Mouse (Mus musculus) hindbrain, embryonic 15.5 days (tissue): ENCODE measurements around the gene Slc39a12. TPM values are rescaled to one million over a fixed set of nuclear protein-coding genes. Genes with fewer than 3 reads are reported as not detected.
A peak's percentile ranks its signal among the peaks of the same experiment; 100 is the strongest.

ENCODE experiments used
- ATAC-seq: fragments of 200-750 bp; cut with Nextera tagmentation; 2 replicates; pipeline ENCODE4 v1.8.0; 2017; ENCODE audit warnings: low read depth, moderate number of reproducible peaks, moderate TSS enrichment; ENCODE audit not compliant: low FRiP score
- H3K27ac ChIP-seq: fragments of 300-500 bp; sonication (generic); replicated peaks from 2 replicates; pipeline ENCODE4 v1.5.1; 2015; ENCODE audit warnings: mild to moderate bottlenecking, inconsistent platforms
- H3K27me3 ChIP-seq: fragments of 300-500 bp; sonication (generic); 2 replicates; pipeline ENCODE4 v1.6.1; 2015; ENCODE audit warnings: control low read depth, inconsistent platforms
- H3K36me3 ChIP-seq: fragments of 300-500 bp; sonication (generic); 2 replicates; pipeline ENCODE4 v1.6.1; 2015; ENCODE audit warnings: control low read depth, inconsistent platforms
- H3K4me1 ChIP-seq: fragments of 300-500 bp; sonication (generic); replicated peaks from 2 replicates; pipeline ENCODE4 v1.6.1; 2015; ENCODE audit warnings: control low read depth, inconsistent platforms
- H3K4me2 ChIP-seq: fragments of 300-500 bp; sonication (generic); 2 replicates; pipeline ENCODE4 v1.6.1; 2015; ENCODE audit warnings: moderate library complexity, mild to moderate bottlenecking, inconsistent platforms
- H3K4me3 ChIP-seq: fragments of 300-500 bp; sonication (generic); 2 replicates; pipeline ENCODE4 v1.5.1; 2015; ENCODE audit warnings: mild to moderate bottlenecking, inconsistent platforms
- H3K9ac ChIP-seq: fragments of 300-500 bp; sonication (generic); 2 replicates; pipeline ENCODE4 v1.6.1; 2015; ENCODE audit warnings: inconsistent platforms
- H3K9me3 ChIP-seq: fragments of 300-500 bp; sonication (generic); 2 replicates; pipeline ENCODE4 v1.6.1; 2016; ENCODE audit warnings: control low read depth, inconsistent platforms
- WGBS: fragments of 180-500 bp; shearing (Covaris S2); methylation state at CpG from one replicate; pipeline ENCODE4 v1.1.7; 2015; 5-methylcytosine and 5-hydroxymethylcytosine counted together
- polyA plus RNA-seq: library from polyadenylated mRNA; unstranded; fragments of >200 nt; fragmentation: Nextera tagmentation; extraction: Ambion mirVana; gene quantifications from 2 replicates; pipeline ENCODE4 v1.2.1, GENCODE M21; 2015

The Slc39a12 gene
- 2.3 and 4.4 TPM in 2 replicates for polyA plus RNA-seq

GRCm38 (mm10) chr2:14388162-14388561 is at the start of gene Slc39a12:
TSS of gene Slc39a12 (plus strand) at chr2:14388316.
- H3K27me3 ChIP-seq: no peaks in the 10 kb centered on the region
- WGBS: 49% methylated on average over 5 of the region's 5 CpGs
- no peaks in the 10 kb centered on the region for H3K36me3 ChIP-seq
- H3K4me3 ChIP-seq: no peak within 1 kb of the TSS
- no peaks in the 10 kb centered on the region for H3K9me3 ChIP-seq
- H3K4me1 ChIP-seq: no peaks in the 10 kb centered on the region; the same call in 1 of the 2 replicates
- no peak within 1 kb of the TSS for H3K9ac ChIP-seq
- H3K4me2 ChIP-seq: peak within 1 kb of the TSS; percentile 13
- ATAC-seq: no peak
- no peak within 1 kb of the TSS for H3K27ac ChIP-seq

- WGBS: 65% methylated on average over 14 of the region's 14 CpGs
- no peaks in the 10 kb centered on the region for H3K27me3 ChIP-seq
- no peaks in the 10 kb centered on the region for H3K36me3 ChIP-seq
- 0 out of 2 replicates have a peak, but pooled peaks cover 4% of the 10 kb centered on the region for H3K4me1 ChIP-seq
- peak overlapping the region; percentile 62 for H3K27ac ChIP-seq
- H3K4me2 ChIP-seq: 0 out of 2 replicates have a peak overlapping the region, but pooled peaks have one; percentile 1
- ATAC-seq: peak; percentile 97
- H3K9me3 ChIP-seq: no peaks in the 10 kb centered on the region
- no peak overlapping the region for H3K9ac ChIP-seq
- H3K4me3 ChIP-seq: no peak overlapping the region
Measured at GRCm38 (mm10) chr2:14341652-14342308, 46.3 kb upstream of the Slc39a12 start.

- 86% methylated on average over 8 of the region's 8 CpGs for WGBS
- Histone ChIP-seq H3K4me2 (0 out of 2 replicates have a peak overlapping the region, but pooled peaks have one; percentile 1), H3K4me3 (no peak overlapping the region), H3K9me3 (no peaks in the 10 kb centered on the region), H3K27me3 (no peaks in the 10 kb centered on the region), H3K36me3 (no peaks in the 10 kb centered on the region), H3K4me1 (0 out of 2 replicates have a peak, but pooled peaks cover 4% of the 10 kb centered on the region), H3K9ac (no peak overlapping the region), H3K27ac (peak overlapping the region; percentile 62; the same call in 1 of the 2 replicates)
- ATAC-seq: no peak
Measured at GRCm38 (mm10) chr2:14342309-14342839, 45.7 kb upstream of the Slc39a12 start.

- H3K27me3 ChIP-seq: no peaks in the 10 kb centered on the region
- H3K9ac ChIP-seq: no peak overlapping the region
- WGBS: 70% methylated on average over 1 of the region's 1 CpGs
- peak overlapping the region; percentile 13 for H3K4me2 ChIP-seq
- H3K9me3 ChIP-seq: no peaks in the 10 kb centered on the region
- no peaks in the 10 kb centered on the region; the same call in 1 of the 2 replicates for H3K4me1 ChIP-seq
- H3K4me3 ChIP-seq: no peak overlapping the region
- ATAC-seq: no peak
- no peaks in the 10 kb centered on the region for H3K36me3 ChIP-seq
- H3K27ac ChIP-seq: no peak overlapping the region
Measured at GRCm38 (mm10) chr2:14388856-14389255, 740 bp downstream of the Slc39a12 start.

GRCm38 (mm10) chr2:14390900-14391299 is 2.8 kb downstream of the Slc39a12 start:
- Histone ChIP-seq H3K36me3 (no peaks in the 10 kb centered on the region), H3K9me3 (no peaks in the 10 kb centered on the region), H3K27me3 (no peaks in the 10 kb centered on the region), H3K4me3 (no peak overlapping the region), H3K9ac (no peak overlapping the region), H3K4me1 (no peaks in the 10 kb centered on the region; the same call in 1 of the 2 replicates), H3K4me2 (no peak overlapping the region), H3K27ac (no peak overlapping the region)
- WGBS: 51% methylated on average over 1 of the region's 1 CpGs
- peak; percentile 27; the same call in 1 of the 2 replicates for ATAC-seq

GRCm38 (mm10) chr2:14403000-14403399 is 14.9 kb downstream of the Slc39a12 start:
- Histone ChIP-seq H3K4me3 (no peak overlapping the region), H3K9ac (no peak overlapping the region), H3K4me2 (no peak overlapping the region), H3K27ac (no peak overlapping the region), H3K36me3 (no peaks in the 10 kb centered on the region), H3K27me3 (no peaks in the 10 kb centered on the region), H3K4me1 (no peaks in the 10 kb centered on the region), H3K9me3 (no peaks in the 10 kb centered on the region)
- no peak for ATAC-seq

- no peak overlapping the region for H3K4me3 ChIP-seq
- H3K27ac ChIP-seq: no peak overlapping the region
- no peaks in the 10 kb centered on the region for H3K9me3 ChIP-seq
- H3K36me3 ChIP-seq: no peaks in the 10 kb centered on the region
- H3K27me3 ChIP-seq: no peaks in the 10 kb centered on the region
- H3K9ac ChIP-seq: no peak overlapping the region
- ATAC-seq: no peak
- no peaks in the 10 kb centered on the region for H3K4me1 ChIP-seq
- no peak overlapping the region for H3K4me2 ChIP-seq
- WGBS: 90% methylated on average over 2 of the region's 2 CpGs
Measured at GRCm38 (mm10) chr2:14428987-14429386, 40.9 kb downstream of the Slc39a12 start.

GRCm38 (mm10) chr2:14447322-14447721 is 59.2 kb downstream of the Slc39a12 start:
- no peak for ATAC-seq
- Histone ChIP-seq H3K27ac (no peak overlapping the region), H3K4me1 (no peaks in the 10 kb centered on the region), H3K4me3 (no peak overlapping the region), H3K9ac (no peak overlapping the region), H3K36me3 (no peaks in the 10 kb centered on the region), H3K4me2 (no peak overlapping the region), H3K9me3 (no peaks in the 10 kb centered on the region), H3K27me3 (no peaks in the 10 kb centered on the region)
- 78% methylated on average over 1 of the region's 1 CpGs for WGBS

- ATAC-seq: no peak
- H3K36me3 ChIP-seq: no peaks in the 10 kb centered on the region
- no peak overlapping the region for H3K9ac ChIP-seq
- H3K27ac ChIP-seq: no peak overlapping the region
- no peak overlapping the region for H3K4me3 ChIP-seq
- no peaks in the 10 kb centered on the region for H3K27me3 ChIP-seq
- H3K4me2 ChIP-seq: no peak overlapping the region
- no peaks in the 10 kb centered on the region for H3K4me1 ChIP-seq
- no peaks in the 10 kb centered on the region for H3K9me3 ChIP-seq
Measured at GRCm38 (mm10) chr2:14450866-14451265, 62.8 kb downstream of the Slc39a12 start.

GRCm38 (mm10) chr2:14454946-14455631 is 67.0 kb downstream of the Slc39a12 start:
- no peaks in the 10 kb centered on the region for H3K27me3 ChIP-seq
- H3K4me2 ChIP-seq: no peak overlapping the region
- no peak overlapping the region for H3K9ac ChIP-seq
- no peak overlapping the region for H3K27ac ChIP-seq
- WGBS: 81% methylated on average over 7 of the region's 7 CpGs
- H3K4me1 ChIP-seq: no peaks in the 10 kb centered on the region
- no peak overlapping the region for H3K4me3 ChIP-seq
- no peak for ATAC-seq
- no peaks in the 10 kb centered on the region for H3K9me3 ChIP-seq
- H3K36me3 ChIP-seq: no peaks in the 10 kb centered on the region

- Histone ChIP-seq H3K27ac (no peak overlapping the region), H3K4me1 (no peaks in the 10 kb centered on the region)
- ATAC-seq: no peak
Measured at GRCm38 (mm10) chr2:14464438-14464837, 76.3 kb downstream of the Slc39a12 start.

GRCm38 (mm10) chr2:14494132-14494531 is 106.0 kb downstream of the Slc39a12 start:
- no peaks in the 10 kb centered on the region for H3K9me3 ChIP-seq
- no peaks in the 10 kb centered on the region for H3K36me3 ChIP-seq

More at GRCm38 (mm10) chr2:14464438-14464837, 76.3 kb downstream of the Slc39a12 start:
- 70% methylated on average over 1 of the region's 1 CpGs for WGBS
- Histone ChIP-seq H3K4me2 (no peak overlapping the region), H3K9ac (no peak overlapping the region), H3K9me3 (no peaks in the 10 kb centered on the region), H3K36me3 (no peaks in the 10 kb centered on the region), H3K4me3 (no peak overlapping the region), H3K27me3 (no peaks in the 10 kb centered on the region)

More at GRCm38 (mm10) chr2:14494132-14494531, 106.0 kb downstream of the Slc39a12 start:
- Histone ChIP-seq H3K27ac (no peak overlapping the region), H3K4me3 (no peak overlapping the region), H3K4me2 (no peak overlapping the region), H3K27me3 (no peaks in the 10 kb centered on the region), H3K4me1 (no peaks in the 10 kb centered on the region), H3K9ac (no peak overlapping the region)
- ATAC-seq: no peak
- WGBS: 88% methylated on average over 5 of the region's 5 CpGs
